Mouse (Mus musculus) C2C12 (cell line): ENCODE measurements around the gene Isca1.

Experiments
- CEBPB ChIP-seq: IDR thresholded peaks from one replicate; pipeline ENCODE4 v1.6.1; 2011; ENCODE audit warnings: low read depth, mild to moderate bottlenecking, control low read depth, moderate library complexity
- CTCF ChIP-seq: IDR thresholded peaks from one replicate; pipeline ENCODE4 v1.5.1; 2011; ENCODE audit not compliant: control insufficient read depth, insufficient read depth, insufficient read length
- MYOD1 ChIP-seq: IDR thresholded peaks from one replicate; pipeline ENCODE4 v1.6.1; 2011; ENCODE audit warnings: low read depth; ENCODE audit not compliant: control insufficient read depth, insufficient read length

DNA sequence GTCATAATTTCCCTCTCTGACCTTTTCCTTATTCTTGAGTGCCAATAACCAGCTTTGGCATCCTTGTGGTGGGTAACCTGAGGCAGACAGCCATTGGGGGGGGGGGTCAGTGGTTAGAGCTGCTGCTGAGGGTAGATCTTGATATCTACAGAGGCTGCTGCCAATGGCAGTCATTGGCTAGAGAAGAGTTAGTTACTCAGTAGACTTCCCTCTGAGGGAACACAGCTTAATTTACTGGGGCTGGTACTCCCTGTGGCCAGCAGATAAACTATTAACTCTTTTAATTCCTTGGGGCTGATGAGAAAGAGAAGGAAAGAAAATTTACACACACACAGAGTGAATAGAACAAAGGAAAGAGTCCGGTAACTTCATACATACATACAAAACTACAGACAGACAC is 50.1 kb downstream of the Isca1 start:
- TF ChIP-seq MYOD1, result no peak
- no peak for TF ChIP-seq CTCF
- TF ChIP-seq CEBPB, result no peak
